Mouse (Mus musculus) neural tube, embryonic 10.5 days (tissue): Measurements from ENCODE around the gene Clrn3.
"Not testable (repeated sequence)": the region's sequence is repeated elsewhere in the genome, so short reads cannot be mapped to it uniquely, and the experiment has no call there.

Experiments
- DNase-seq: peaks from one replicate; pipeline ENCODE4 v3.0.0-alpha.2; 2017; ENCODE audit warnings: low spot score; ENCODE audit errors: extremely low spot score

Gene Clrn3

DNA sequence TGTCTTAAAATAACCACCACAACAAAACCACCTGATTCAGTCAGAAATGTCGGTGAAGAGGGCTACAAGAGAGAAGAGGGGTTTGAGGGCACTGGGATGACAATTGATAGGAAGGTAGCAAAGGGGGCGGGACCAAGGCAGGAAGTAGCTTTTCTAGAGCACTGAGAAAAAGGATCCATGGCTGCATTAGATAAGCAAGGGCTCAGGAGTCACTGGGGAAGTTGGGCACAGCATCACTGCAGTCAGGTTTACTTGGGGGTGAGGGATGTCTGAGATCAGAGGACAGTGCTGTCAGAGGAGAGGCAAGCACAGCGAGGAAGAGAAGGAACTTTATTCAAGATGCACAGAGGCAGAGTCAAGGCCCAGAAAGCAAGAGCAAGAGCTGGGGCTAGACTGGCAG lies 7.5 kb upstream of the Clrn3 start:
- no peak for DNase-seq

DNA sequence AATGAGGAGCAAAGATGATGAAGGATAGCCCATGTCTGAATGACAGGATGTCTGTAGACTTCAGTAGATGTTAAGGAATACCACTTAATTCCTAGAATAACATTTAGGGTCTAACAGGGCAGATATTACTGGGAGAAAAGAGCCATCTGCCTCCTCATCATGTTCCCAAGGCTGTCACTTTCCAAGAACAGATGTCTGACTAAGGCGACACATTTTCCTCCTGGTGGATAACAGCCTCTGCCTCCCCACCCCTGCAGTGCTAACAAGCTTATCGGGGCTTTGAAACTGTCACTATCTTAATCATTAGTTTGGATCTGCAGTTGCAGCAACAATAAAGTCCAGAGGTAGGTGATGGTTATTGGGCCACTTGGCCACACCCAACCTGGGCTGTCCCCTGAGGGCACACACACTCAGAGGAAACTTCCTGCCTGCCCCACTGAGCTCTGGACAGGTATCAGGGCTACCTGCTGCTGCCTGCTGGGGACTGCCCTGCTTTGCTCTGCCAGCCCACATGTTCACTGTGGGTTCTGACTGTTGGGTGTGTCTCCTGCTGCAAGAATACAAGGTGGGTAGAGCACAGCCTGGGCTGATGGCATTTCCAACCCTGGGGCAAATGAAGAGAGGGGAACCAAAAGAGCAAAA lies 6.2 kb upstream of the Clrn3 start:
- no peak for DNase-seq

GRCm38 (mm10) chr7:135529068-135529467 lies 614 bp upstream of the Clrn3 start:
- DNase-seq = no peak

- DNase-seq = no peak
These were observed 1.3 kb downstream of the Clrn3 start for GRCm38 (mm10) chr7:135527169-135527568.

DNA sequence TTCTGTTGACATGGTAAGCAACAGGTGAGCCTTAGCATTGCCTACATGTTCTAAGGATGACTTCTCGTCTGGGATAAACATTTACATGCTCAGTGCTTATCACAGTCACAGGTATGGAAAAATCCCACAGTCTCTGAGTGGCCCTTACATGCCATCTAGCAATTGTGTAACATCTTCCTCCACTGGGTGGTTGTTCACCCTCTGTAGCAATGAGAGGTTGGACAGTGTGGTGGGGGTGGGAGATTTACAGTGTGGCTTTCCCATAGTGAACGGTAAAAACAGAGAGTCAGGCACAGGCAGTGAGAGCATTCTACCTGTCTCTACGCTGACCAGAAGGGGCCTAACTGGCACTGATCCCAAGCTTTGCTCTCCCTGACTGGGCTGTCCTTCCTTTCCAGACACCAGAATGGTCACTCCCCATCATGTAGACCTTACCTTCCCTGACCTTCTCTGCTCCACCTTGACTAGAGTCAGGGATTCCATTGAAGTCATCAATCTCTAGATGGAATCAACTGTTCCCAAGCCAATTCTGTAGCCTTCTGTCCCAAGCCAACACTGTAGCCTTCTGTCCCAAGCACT lies 1.8 kb downstream of the Clrn3 start:
- DNase-seq = no peak

GRCm38 (mm10) chr7:135524424-135524967 lies 4.0 kb downstream of the Clrn3 start:
- no peak for DNase-seq

DNA sequence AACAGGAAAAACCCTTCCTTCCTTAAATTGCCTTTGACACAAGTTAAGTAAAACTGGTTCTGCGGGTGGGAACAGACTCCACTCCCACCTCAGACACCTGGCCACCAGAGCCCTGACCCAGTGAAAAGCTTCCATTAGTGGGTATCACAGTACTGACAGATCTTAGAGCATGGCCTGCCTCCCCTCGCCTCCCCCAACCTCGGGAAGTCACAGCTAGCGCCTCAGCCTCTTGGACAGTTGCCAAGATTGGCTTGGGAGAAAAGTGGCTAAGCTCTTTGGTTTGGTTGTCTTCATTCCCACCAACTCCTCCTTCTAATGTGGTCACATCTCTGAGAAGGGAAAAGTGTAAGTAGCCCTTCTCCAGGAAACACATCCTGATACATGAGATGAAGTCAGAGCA lies 4.5 kb downstream of the Clrn3 start:
- no peak for DNase-seq

DNA sequence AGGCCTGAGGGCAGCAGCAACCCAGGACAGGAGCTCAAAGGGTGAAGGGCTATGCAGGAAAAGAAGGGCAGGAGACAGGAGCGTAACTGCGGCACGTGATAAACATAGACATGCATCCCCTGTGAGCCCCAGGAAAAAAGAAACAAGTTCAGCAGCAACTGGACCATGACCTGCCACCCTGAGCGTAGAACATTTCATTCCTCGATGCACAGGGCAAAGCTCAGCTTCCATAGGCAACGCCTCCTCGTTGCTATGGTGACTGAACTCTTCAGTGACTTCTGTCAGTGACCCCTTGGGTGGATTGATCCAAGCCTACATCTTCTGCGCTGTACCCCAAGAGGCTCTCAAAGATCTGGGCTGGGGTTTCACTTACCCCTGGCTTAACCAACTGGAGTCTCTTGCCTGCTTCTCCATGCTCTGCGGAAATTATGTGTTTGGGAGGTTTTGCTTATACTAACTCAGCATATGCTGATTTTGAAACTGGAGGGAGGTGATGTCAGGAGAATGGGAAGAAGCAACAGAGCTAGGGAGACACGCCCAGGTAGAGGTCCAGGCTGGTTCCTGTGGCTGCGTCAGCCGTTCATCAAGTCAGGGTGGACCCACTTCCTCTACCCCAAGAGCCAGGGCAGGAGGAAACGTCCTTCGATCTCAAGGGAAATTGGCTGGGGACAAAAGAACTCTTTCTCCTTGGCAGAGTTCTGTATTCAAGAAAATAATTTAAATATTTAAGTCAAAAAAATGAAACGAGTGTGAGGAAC lies 6.5 kb downstream of the Clrn3 start:
- DNase-seq = no peak

- no peak for DNase-seq
These were observed 8.2 kb downstream of the Clrn3 start for GRCm38 (mm10) chr7:135520241-135520640.

DNA sequence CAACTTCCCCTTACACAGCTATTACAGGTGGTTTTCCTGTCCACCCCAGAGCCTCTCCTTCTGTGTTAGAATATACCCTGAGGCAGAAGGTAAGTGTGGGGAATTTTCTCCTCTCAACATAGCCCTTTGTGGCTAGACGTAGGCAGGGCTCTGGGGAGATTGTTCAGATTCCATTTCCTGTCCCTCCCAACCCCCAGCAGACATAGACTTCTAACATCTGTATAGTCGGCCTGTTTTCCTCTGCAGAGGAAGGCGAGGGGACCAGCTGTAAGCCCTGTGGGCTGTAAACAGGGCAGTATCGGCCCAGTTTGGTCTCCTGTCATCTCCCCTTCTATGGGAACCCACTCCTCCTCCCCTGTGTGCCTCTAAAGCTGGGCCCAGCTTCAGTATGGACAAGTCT lies 11.3 kb downstream of the Clrn3 start:
- DNase-seq = no peak

DNA sequence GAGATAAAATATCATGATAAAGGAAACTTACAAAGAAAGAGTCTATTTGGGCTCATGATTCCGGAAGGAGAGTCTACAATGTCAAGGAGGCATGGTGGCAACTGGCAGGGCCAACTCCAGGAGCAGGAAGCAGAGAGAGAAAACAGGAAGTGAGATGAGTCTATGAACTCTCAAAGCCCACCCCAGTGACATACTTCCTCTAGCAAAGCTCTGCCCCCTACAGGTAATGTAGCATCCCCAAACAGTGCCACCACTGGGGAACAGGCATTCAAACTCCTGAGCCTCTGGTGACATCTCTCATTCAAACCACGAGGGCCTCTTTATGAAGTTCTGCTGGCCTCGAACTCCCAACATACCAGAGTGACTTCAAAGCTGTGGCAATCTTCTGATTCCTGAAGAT lies 16.7 kb downstream of the Clrn3 start:
- DNase-seq = no peak

- DNase-seq = no peak
These were observed 18.0 kb downstream of the Clrn3 start for GRCm38 (mm10) chr7:135510431-135510830.

DNA sequence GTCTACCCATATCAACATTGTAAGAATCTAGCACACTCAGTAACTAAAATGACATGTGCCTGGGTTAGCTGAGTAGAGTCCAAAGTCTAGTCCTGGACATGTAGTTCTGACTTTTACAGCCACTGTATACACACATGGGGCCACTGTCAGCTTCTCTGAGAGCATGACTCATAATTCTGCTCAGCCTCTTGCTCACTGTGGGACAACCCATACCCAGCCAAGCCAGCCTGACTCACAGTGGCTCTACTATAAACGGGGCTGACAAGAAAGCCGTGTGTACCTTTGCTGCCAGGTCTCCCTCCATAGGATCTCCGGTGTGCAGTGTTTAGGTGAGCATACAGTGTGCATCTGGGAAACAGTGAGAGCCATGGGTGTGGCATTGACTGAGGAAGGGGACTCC lies 19.2 kb downstream of the Clrn3 start:
- DNase-seq = no peak

DNA sequence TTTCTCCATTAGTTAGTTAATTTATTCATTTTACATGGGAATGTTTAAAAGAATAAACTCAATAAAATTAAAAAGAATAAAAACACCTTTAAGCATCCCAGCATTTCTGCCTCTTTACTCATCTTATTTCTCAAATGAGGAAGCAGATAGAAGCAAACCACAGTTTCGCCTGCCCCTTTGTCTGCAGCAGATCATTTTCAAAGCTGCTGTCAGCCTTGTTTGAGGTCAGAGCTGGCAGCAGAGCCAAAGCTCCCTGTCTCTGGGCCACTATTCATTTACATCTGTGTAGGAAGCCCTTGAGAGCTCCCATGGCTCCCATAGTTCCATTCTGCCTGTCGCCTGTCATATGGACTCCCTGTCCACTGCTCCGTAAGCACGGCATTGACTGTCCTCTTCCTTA lies 19.9 kb downstream of the Clrn3 start:
- no peak for DNase-seq

DNA sequence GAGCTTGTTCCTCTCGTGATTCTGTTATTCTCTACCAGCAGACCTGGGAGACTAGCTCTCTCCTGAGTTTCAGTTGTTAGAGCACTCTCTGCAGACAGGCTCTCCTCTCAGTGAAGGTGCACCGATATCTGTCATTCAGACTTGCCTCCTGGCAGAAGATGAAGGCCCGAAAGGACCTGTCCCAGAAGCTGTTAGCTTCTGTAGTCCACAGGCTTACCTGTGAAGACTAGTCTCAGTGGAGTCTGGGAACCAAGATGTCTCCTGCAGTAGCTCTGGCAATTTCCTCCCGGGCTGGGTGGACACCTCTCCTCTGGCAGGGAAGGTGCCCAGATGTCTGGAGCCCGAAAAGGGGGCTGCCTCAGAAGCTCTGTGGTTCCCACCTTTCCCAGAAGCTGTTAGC lies 21.9 kb downstream of the Clrn3 start:
- DNase-seq = not testable (repeated sequence)

GRCm38 (mm10) chr7:135499403-135499802 lies 29.1 kb downstream of the Clrn3 start:
- no peak for DNase-seq

DNA sequence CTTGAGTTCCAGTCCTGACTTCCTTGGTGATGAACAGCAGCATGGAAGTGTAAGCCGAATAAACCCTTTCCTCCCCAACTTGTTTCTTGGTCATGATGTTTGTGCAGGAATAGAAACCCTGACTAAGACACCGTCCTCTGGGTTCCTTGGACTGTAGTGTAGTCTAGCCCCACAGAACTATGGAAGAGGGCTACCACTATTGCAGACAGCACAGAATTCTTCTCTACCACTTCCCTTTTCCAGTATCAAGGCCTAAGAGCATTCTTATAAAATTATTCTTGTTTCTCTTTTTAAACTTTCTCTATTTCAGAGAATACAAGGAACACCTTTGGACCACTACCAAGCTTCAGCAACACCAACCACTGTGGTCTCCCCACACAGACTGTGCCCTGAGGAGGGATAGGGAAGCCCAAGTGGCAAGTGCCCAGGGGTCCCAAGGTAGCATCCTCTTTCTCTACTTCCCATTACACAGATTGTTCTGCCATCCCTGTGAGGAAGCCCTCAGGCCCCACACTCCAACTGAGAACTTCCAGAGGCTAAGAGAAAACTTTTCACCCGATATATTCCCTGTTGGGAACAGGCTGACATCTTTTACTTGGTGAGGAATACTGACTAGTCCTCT lies 29.8 kb downstream of the Clrn3 start:
- no peak for DNase-seq

- DNase-seq = no peak
These were observed 33.2 kb downstream of the Clrn3 start for GRCm38 (mm10) chr7:135495303-135495702.

DNA sequence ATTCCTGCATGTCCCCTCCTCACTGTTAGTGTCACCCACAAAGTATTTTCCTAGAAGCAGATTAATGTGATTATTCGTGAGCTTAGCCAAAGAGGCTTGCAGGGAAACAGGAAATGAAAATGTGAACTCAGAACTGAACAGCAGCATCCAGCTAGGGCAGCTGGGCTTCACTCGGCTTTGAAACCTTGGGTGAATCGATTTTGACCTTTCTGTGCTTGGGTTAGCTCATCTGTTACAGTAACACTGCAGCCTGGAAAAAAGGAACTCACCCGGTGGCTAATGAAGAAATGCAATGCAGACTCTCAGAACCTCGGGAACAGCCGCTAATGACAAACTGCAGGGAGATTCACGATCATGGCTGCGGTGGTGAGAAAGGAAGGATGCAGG lies 38.0 kb downstream of the Clrn3 start:
- no peak for DNase-seq

DNA sequence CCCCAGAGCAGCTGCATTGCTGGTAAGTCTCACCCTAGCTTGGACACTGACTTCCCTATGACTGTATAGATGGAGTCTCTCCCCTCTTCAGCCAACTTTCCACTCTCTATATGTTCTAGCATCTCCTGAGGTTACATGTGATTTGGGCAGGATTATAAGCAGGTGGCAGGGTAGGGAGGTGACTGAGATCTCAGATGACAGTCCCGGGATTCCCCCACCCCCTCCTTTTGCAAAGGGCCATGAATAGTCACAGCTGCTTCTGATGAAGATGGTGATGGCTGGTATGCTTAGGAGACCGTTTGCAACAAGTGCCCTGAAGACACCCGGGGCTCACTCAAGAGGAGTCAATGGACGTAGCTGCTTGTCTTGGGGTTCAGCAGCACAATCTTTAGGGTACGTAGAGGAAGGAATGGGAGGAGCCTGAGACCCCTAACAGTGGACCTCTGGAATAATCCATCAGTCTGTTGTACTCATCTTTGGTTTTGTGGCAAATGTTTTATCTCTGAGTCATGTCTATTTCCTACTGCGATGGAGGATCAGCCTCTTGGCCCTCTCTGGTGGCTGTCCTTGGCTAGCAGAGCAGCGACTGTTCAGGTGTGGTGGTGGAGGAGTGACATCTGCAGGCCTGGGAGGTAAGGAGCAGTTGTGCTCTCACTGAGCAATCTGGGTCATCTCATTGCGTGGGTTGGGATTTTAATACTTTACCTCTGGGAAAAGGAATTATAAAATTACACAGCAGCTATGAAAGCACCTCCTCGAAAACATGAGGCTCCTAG lies 38.5 kb downstream of the Clrn3 start:
- no peak for DNase-seq

GRCm38 (mm10) chr7:135488214-135488810 lies 40.1 kb downstream of the Clrn3 start:
- peak; percentile 42 for DNase-seq
